Mouse (Mus musculus) cerebellum, adult 2 months (tissue): ENCODE measurements around the gene Myoz2. TPM values are rescaled to one million over a fixed set of nuclear protein-coding genes. Genes with fewer than 3 reads are reported as not detected.

Experiments
- DNase-seq, 2 experiments: peaks; one replicate each; pipeline ENCODE4 v3.0.0; 2021
- H3K27ac ChIP-seq: fragments of 200-500 bp; 2 replicates; pipeline ENCODE4 v1.5.1; 2012; ENCODE audit warnings: low read length, control low read depth, inconsistent platforms; ENCODE audit not compliant: insufficient read depth
- H3K27me3 ChIP-seq: fragments of 200-500 bp; 2 replicates; pipeline ENCODE4 v1.6.1; 2012; ENCODE audit warnings: inconsistent platforms, mild to moderate bottlenecking, low read length, moderate library complexity; ENCODE audit not compliant: control insufficient read depth, insufficient read depth
- H3K4me1 ChIP-seq: fragments of 200-500 bp; 2 replicates; pipeline ENCODE4 v1.6.1; 2011; ENCODE audit warnings: low read length; ENCODE audit not compliant: control insufficient read depth, insufficient read depth
- H3K4me3 ChIP-seq: fragments of 200-500 bp; replicated peaks from 2 replicates; pipeline ENCODE3; 2011; ENCODE audit warnings: mild to moderate bottlenecking, low read depth, low read length, control low read depth; ENCODE audit not compliant: insufficient read depth
- CTCF ChIP-seq: fragments of 200-500 bp; IDR thresholded peaks from 2 replicates; pipeline ENCODE4 v1.5.1; 2011; ENCODE audit warnings: low read depth, mild to moderate bottlenecking, control low read depth, low read length, moderate library complexity, borderline replicate concordance; ENCODE audit not compliant: insufficient read depth
- POLR2A ChIP-seq: fragments of 200-500 bp; IDR thresholded peaks from 2 replicates; pipeline ENCODE4 v1.6.1; 2011; ENCODE audit warnings: low read length, control low read depth, borderline replicate concordance; ENCODE audit not compliant: insufficient read depth
- WGBS: fragments of 180-500 bp; shearing (Covaris S2); methylation state at CpG from one replicate; pipeline ENCODE4 v1.1.7; 2018; 5-methylcytosine and 5-hydroxymethylcytosine counted together
- polyA plus RNA-seq: library from polyadenylated mRNA; depleted of rRNA; stranded (reverse); fragments of >200 nt; gene quantifications from 2 replicates; pipeline ENCODE4 v1.2.3, GENCODE M21; 2012; rRNA removed

Gene Myoz2
- polyA plus RNA-seq, 1 experiment, result 0.11 TPM

DNA sequence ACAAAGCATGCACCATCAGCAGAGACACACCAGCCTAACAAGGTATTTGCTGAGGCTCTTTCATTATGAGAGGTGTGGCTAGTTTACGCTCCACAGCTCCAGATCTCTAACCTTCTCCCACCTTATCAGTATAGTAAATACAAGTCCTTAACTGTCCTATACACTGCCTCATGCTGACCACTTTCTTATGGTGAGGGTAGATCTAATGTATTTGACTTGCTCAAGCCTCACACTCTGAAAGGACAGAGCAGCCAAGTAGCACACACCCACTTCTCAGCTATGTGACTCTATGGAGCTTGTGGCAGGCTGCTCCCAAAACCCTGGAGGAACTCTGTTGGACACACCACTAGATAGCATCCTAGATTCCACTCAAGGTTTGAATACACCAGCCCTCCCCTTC lies 58.9 kb downstream of the Myoz2 start:
- 89% methylated on average over 1 of the region's 1 CpGs for WGBS
- TF ChIP-seq CTCF, result no peak
- TF ChIP-seq POLR2A, result no peak
- no peak for DNase-seq
- no peaks in the 10 kb centered on the region for H3K27me3 ChIP-seq
- no peak overlapping the region for H3K27ac ChIP-seq
- H3K4me1 ChIP-seq, result 0 out of 2 replicates have a peak, but pooled peaks cover 3% of the 10 kb centered on the region
- H3K4me3 ChIP-seq, result no peak overlapping the region

DNA sequence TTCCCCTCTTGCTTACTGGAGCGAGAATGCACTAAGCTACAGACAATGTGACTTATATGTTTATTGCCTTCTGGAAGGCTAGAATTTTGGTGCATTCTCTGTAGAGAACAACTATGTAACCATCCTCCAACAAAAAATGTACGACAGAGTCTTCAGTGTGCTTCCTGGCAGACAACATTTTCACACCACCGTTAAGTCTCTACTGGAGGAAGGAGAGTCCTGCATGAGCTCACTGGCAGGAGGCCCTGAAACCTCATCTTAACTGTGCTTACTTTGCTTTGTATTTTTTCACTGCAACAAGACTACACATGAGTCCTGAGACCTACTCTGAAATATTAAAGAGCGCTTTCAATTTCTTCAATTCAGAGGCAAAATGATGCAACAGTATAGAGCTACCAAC lies 59.5 kb downstream of the Myoz2 start:
- Histone ChIP-seq H3K4me1 (0 out of 2 replicates have a peak, but pooled peaks cover 3% of the 10 kb centered on the region), H3K4me3 (no peak overlapping the region), H3K27ac (no peak overlapping the region), H3K27me3 (no peaks in the 10 kb centered on the region)
- no peak for TF ChIP-seq POLR2A
- TF ChIP-seq CTCF, result no peak
- no peak for DNase-seq
- WGBS, result 52% methylated on average over 4 of the region's 4 CpGs

DNA sequence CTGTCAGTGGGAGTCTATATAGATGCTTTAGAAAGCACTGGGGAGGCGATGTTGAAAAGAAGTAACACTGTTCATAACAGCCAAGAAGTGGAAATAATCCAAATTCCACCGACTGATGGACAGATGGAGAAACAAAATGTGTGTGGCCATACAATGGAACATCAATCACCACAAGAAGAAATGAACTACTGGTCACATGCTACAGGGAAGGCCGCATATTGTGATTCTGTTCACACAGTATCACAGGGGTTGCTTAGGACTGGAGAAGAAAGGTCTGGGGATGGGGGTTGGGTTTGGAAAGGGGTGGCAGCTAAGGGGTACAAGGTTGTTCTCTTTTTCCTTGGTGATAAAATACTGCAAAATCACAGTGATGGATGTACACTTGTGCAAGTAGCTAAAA lies 60.0 kb downstream of the Myoz2 start:
- Histone ChIP-seq H3K4me3 (no peak overlapping the region), H3K27me3 (no peaks in the 10 kb centered on the region), H3K4me1 (0 out of 2 replicates have a peak, but pooled peaks cover 3% of the 10 kb centered on the region), H3K27ac (no peak overlapping the region)
- no peak for DNase-seq
- TF ChIP-seq CTCF (no peak), POLR2A (no peak)
- 40% methylated on average over 3 of the region's 3 CpGs for WGBS

DNA sequence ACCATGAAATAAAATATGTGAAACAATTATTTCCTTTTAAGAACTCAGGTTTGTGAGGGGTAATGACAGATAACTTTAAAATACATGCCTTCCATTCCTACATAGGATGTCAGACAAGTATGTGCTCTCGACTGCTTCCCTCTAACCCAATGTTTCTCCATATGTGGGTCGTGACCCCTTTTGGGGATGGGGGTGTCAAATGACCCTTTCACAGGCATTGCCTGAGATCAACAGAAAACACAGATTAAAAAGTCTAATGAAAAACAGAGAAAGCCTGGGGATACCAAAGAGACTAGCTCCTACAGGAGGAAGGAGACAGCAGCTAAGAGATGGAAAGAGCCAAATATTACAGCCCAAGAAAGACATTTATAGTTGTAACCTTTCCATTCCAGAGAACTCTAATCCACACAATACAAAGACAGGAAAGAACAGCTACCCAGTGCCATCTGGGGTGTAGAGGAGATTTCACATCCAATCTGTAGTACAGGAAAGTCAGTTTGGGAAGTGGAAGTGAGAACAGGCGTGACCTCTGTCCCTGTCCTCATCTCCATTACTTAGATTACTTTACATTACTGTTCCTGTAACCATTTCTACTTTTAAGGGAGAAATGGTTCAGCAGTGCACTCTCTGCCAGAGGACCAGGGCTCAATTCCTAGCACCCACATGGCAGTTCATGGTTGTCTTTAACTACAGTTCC lies 62.5 kb downstream of the Myoz2 start:
- Histone ChIP-seq H3K4me1 (peaks cover 3% of the 10 kb centered on the region; the same call in 1 of the 2 replicates), H3K27ac (no peak overlapping the region), H3K4me3 (no peak overlapping the region), H3K27me3 (no peaks in the 10 kb centered on the region)
- TF ChIP-seq POLR2A, result no peak
- TF ChIP-seq CTCF, result no peak
- no peak for DNase-seq
- 95% methylated on average over 3 of the region's 3 CpGs for WGBS

DNA sequence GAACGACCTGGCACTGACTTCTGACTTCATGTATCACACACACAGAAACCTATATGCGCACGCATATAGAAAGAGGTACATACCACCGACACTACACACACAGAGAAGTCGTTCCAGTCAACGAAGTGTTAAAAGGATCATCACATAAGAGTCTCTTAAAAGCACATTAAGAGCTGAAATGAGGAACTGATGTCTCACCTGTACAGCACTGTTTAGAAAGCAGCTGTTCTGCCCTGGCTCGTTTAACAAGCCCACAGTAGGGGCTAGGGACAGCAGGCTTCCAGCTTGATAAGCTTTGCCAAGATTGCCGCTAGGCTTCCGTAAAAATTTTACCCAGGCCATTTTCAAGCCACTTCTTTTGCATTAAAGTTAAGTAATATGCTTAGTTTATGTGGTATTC lies 66.4 kb downstream of the Myoz2 start:
- TF ChIP-seq POLR2A (no peak), CTCF (no peak)
- Histone ChIP-seq H3K27ac (no peak overlapping the region), H3K4me3 (no peak overlapping the region), H3K4me1 (no peaks in the 10 kb centered on the region; the same call in 1 of the 2 replicates), H3K27me3 (no peaks in the 10 kb centered on the region)
- DNase-seq, result no peak
- 71% methylated on average over 9 of the region's 9 CpGs for WGBS

DNA sequence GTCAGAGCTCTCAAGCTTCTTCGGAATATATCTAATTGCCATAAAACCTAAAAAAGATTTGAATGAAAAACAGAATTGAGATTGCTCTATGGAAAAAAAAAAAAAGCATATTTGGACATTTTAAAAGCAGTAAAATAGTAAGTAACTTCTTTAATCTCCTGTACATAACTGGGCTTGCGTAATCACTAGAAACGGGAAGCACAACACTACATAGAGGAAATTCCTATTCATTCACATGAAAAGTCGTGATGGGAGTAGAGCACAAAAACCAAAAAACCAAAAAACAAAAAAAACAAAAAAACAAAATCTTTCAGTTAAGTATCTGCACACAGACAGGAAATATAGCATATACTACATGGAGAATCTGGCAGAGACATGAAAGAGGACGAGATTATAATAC lies 70.5 kb downstream of the Myoz2 start:
- 89% methylated on average over 5 of the region's 5 CpGs for WGBS
- no peak for DNase-seq
- no peaks in the 10 kb centered on the region; the same call in 1 of the 2 replicates for H3K4me1 ChIP-seq
- H3K4me3 ChIP-seq, result no peak overlapping the region
- H3K27me3 ChIP-seq, result no peaks in the 10 kb centered on the region
- no peak overlapping the region for H3K27ac ChIP-seq
- no peak for TF ChIP-seq POLR2A
- TF ChIP-seq CTCF, result no peak

Other genes starting within 250 kb of the Myoz2 start
- gene Fabp2, start 139.9 kb downstream of the Myoz2 start, polyA plus RNA-seq, result not detected in 2 replicates
- not detected in 2 replicates for gene Gm10959, start 115.7 kb downstream of the Myoz2 start, polyA plus RNA-seq
- 69.9 and 71.9 TPM in 2 replicates for gene 1810037I17Rik, start 110.8 kb downstream of the Myoz2 start, polyA plus RNA-seq
- 15.3 and 18.3 TPM in 2 replicates for gene Usp53, start 50.5 kb downstream of the Myoz2 start, polyA plus RNA-seq
- 2.4 and 2.9 TPM in 2 replicates for gene Synpo2, start 201.1 kb upstream of the Myoz2 start, polyA plus RNA-seq
- 6.4 and 6.8 TPM in 2 replicates for gene Sec24d, start 232.4 kb upstream of the Myoz2 start, polyA plus RNA-seq